Mouse (Mus musculus): ENCODE data around the gene Grip1. TPM values are rescaled to one million over a fixed set of nuclear protein-coding genes. Genes with fewer than 3 reads are reported as not detected.
A peak's percentile ranks its signal among the peaks of the same experiment; 100 is the strongest.

Gene Grip1
- polyA plus RNA-seq, 1 experiment, result 0.13 TPM

DNA sequence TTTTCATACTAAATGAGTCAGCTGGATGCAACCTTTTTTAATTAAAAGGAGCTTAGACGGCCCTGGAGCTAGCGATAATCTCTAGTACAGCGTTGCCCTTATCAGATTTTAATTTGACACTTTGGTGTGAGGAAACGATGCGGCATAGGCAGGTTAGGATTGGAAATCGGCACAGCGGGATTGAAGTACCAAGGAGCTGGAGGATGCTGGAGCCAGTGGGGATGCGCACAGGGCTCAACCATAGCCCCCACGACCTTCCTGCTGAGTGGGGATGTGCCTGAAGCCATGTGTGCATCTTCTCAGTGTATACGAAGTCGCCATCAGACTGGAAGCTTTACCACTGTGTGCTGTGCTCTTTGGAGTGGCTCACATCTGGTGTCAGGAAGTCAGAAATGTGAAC lies 526.4 kb downstream of the Grip1 start:
- 62% methylated on average over 11 of the region's 11 CpGs for WGBS
- TF ChIP-seq POLR2A (IDR thresholded peaks at IDR 0.05; ENCODE audit: low read depth, low read length) (no peak), CTCF (IDR thresholded peaks at IDR 0.05; ENCODE audit: extremely low read depth, insufficient read length, insufficient replicate concordance, low read depth, low read length) (no peak)
- H3K27me3 ChIP-seq (ENCODE audit: control insufficient read depth, insufficient read depth, low read length), result no peaks in the 10 kb centered on the region
- H3K27ac ChIP-seq (ENCODE audit: insufficient read depth, low read depth, low read length), result no peak overlapping the region
- no peaks in the 10 kb centered on the region for H3K4me1 ChIP-seq (ENCODE audit: control insufficient read depth, insufficient read depth, insufficient read length, low read length)
- H3K36me3 ChIP-seq (ENCODE audit: control insufficient read depth, insufficient read depth, low read length), result no peaks in the 10 kb centered on the region
- H3K4me3 ChIP-seq (ENCODE audit: low read depth, low read length), result no peak overlapping the region

DNA sequence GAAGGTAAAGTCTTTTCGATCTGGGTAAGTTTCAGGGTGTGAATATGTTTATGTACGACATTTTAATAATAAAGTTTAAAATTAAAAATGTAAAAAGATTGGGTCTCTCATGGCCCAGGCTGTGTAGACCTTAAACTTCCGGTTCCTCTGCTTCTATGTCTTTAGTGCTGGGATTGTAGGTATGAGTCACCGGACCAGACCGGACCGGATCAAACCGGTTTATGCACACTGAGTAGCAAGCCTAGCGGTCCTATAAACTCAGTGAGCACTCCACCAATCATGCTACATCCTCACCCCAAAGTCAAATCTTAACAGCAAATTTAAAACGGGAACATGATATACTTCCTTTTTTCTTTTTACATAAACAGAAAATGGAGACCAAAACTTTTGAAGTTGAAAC lies 530.7 kb downstream of the Grip1 start:
- Histone ChIP-seq H3K4me3 (ENCODE audit: low read depth, low read length) (no peak overlapping the region), H3K36me3 (ENCODE audit: control insufficient read depth, insufficient read depth, low read length) (no peaks in the 10 kb centered on the region), H3K27ac (ENCODE audit: insufficient read depth, low read depth, low read length) (no peak overlapping the region), H3K4me1 (ENCODE audit: control insufficient read depth, insufficient read depth, insufficient read length, low read length) (no peaks in the 10 kb centered on the region), H3K27me3 (ENCODE audit: control insufficient read depth, insufficient read depth, low read length) (no peaks in the 10 kb centered on the region)
- TF ChIP-seq CTCF (IDR thresholded peaks at IDR 0.05; ENCODE audit: extremely low read depth, insufficient read length, insufficient replicate concordance, low read depth, low read length) (no peak), POLR2A (IDR thresholded peaks at IDR 0.05; ENCODE audit: low read depth, low read length) (no peak)
- 82% methylated on average over 9 of the region's 9 CpGs for WGBS

DNA sequence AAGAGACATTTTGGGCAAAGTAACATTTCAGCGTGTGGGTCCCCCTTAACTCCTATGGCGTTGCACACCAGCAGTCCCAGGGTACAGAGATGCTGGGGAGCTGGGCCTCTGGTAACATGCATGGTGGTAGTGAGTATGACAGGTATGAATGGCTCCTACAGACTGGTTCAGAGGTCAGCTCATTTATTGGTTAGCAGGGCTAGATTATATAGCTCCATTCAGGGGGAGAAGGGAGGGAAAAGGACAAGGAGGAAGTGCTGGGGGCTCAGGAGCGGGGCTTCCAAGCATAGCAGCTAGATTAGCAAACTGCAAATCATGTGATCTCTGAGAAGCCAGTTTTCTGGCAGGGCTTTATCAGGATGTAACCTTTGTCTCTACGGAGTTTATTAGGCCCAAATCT lies 544.8 kb downstream of the Grip1 start:
- H3K27me3 ChIP-seq (ENCODE audit: control insufficient read depth, insufficient read depth, low read length), result no peaks in the 10 kb centered on the region
- no peaks in the 10 kb centered on the region for H3K36me3 ChIP-seq (ENCODE audit: control insufficient read depth, insufficient read depth, low read length)
- peaks cover 9% of the 10 kb centered on the region; the same call in 1 of the 2 replicates for H3K4me1 ChIP-seq (ENCODE audit: control insufficient read depth, insufficient read depth, insufficient read length, low read length)
- 41% methylated on average over 4 of the region's 4 CpGs for WGBS
- 0 out of 2 replicates have a peak overlapping the region, but pooled peaks have one; percentile 5 for H3K27ac ChIP-seq (ENCODE audit: insufficient read depth, low read depth, low read length)
- TF ChIP-seq POLR2A (IDR thresholded peaks at IDR 0.05; ENCODE audit: low read depth, low read length) (no peak), CTCF (IDR thresholded peaks at IDR 0.05; ENCODE audit: extremely low read depth, insufficient read length, insufficient replicate concordance, low read depth, low read length) (no peak)
- H3K4me3 ChIP-seq (ENCODE audit: low read depth, low read length), result no peak overlapping the region

DNA sequence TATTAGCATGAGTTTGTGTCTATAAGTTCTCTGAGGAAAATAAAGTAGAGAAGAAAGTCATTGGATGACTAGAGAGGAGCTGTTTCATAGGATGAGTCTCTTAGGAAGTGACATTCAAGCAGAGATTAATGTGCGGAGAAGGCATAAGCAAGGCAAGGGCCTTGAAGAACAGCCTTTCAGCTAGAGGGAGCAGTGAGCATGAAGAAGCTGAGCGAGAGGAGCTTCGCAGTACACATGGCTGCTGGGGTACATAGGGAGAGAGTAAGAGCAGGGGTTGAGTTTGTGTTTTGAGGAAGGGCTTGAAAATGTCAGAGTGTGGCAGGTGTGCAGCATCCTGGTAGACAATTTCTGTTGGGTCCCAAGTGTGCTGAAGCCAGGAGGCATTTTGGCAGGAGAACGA lies 548.5 kb downstream of the Grip1 start:
- TF ChIP-seq POLR2A (IDR thresholded peaks at IDR 0.05; ENCODE audit: low read depth, low read length) (no peak), CTCF (IDR thresholded peaks at IDR 0.05; ENCODE audit: extremely low read depth, insufficient read length, insufficient replicate concordance, low read depth, low read length) (no peak)
- Histone ChIP-seq H3K4me3 (ENCODE audit: low read depth, low read length) (no peak overlapping the region), H3K4me1 (ENCODE audit: control insufficient read depth, insufficient read depth, insufficient read length, low read length) (peaks cover 16% of the 10 kb centered on the region; the same call in 1 of the 2 replicates), H3K27ac (ENCODE audit: insufficient read depth, low read depth, low read length) (no peak overlapping the region), H3K36me3 (ENCODE audit: control insufficient read depth, insufficient read depth, low read length) (no peaks in the 10 kb centered on the region), H3K27me3 (ENCODE audit: control insufficient read depth, insufficient read depth, low read length) (no peaks in the 10 kb centered on the region)
- 87% methylated on average over 4 of the region's 4 CpGs for WGBS

DNA sequence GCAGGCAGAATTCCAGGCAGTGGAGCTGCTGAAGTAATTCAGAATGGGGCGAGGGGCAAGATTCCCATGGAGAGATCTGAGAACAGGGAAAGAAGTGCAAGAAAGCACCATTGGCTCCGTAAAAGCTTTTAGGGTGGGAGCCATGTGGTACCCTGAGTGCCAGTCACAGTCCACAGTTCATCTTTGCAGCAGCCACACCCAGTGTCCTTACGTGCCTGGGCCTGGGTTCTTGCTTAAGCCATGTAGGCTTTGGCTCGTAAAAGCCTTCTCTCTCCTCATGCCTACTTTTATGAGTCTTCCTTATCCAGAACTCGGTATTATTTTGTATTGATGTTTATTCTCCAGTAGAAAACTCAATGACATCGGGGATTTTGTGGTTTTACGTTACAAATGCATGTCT lies 550.5 kb downstream of the Grip1 start:
- Histone ChIP-seq H3K4me1 (ENCODE audit: control insufficient read depth, insufficient read depth, insufficient read length, low read length) (peaks cover 8% of the 10 kb centered on the region; the same call in 1 of the 2 replicates), H3K36me3 (ENCODE audit: control insufficient read depth, insufficient read depth, low read length) (no peaks in the 10 kb centered on the region), H3K4me3 (ENCODE audit: low read depth, low read length) (no peak overlapping the region), H3K27ac (ENCODE audit: insufficient read depth, low read depth, low read length) (no peak overlapping the region), H3K27me3 (ENCODE audit: control insufficient read depth, insufficient read depth, low read length) (no peaks in the 10 kb centered on the region)
- TF ChIP-seq CTCF (IDR thresholded peaks at IDR 0.05; ENCODE audit: extremely low read depth, insufficient read length, insufficient replicate concordance, low read depth, low read length) (no peak), POLR2A (IDR thresholded peaks at IDR 0.05; ENCODE audit: low read depth, low read length) (no peak)
- 47% methylated on average over 7 of the region's 7 CpGs for WGBS

DNA sequence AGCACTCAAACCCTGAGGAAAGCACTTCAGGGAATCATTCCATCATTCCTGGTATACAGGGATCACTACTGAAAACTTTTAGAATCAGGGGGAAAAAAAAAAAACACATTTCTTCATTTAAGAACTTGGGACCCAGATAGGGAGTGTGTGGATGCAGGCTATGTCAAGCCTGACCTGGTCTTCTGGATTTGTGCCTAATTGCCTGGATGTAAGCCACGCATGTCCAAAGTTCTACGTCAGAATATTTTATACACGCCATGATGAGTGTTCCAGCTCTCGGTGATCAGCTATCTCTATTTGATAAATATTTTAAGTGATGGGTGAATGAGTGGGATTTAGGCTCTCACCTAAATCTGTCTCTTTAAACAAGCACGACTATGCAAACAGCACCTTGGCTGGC lies 552.0 kb downstream of the Grip1 start:
- no peak for TF ChIP-seq CTCF (IDR thresholded peaks at IDR 0.05; ENCODE audit: extremely low read depth, insufficient read length, insufficient replicate concordance, low read depth, low read length)
- TF ChIP-seq POLR2A (IDR thresholded peaks at IDR 0.05; ENCODE audit: low read depth, low read length), result no peak
- Histone ChIP-seq H3K4me3 (ENCODE audit: low read depth, low read length) (no peak overlapping the region), H3K27me3 (ENCODE audit: control insufficient read depth, insufficient read depth, low read length) (no peaks in the 10 kb centered on the region), H3K27ac (ENCODE audit: insufficient read depth, low read depth, low read length) (no peak overlapping the region), H3K36me3 (ENCODE audit: control insufficient read depth, insufficient read depth, low read length) (no peaks in the 10 kb centered on the region), H3K4me1 (ENCODE audit: control insufficient read depth, insufficient read depth, insufficient read length, low read length) (peaks cover 8% of the 10 kb centered on the region; the same call in 1 of the 2 replicates)
- 40% methylated on average over 5 of the region's 5 CpGs for WGBS

DNA sequence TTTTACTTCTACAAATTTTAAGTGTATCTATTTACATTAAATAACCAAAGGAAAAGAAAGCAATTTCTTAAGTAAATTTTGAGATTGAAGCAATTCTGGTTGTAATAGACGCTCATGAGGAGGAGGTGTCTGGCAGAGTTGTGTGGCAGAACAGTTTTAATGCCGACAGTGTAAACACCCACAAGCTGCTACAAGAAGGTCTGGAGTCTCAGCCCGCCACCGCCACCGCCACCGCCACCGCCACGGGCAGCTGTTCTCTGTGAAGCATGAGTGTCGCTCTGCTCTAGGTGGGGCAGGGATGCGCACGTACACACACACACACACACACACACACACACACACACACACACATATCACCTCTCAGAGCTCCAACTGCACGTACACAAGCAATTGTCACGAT lies 558.7 kb downstream of the Grip1 start:
- WGBS, result 94% methylated on average over 13 of the region's 13 CpGs
- Histone ChIP-seq H3K27ac (ENCODE audit: insufficient read depth, low read depth, low read length) (no peak overlapping the region), H3K36me3 (ENCODE audit: control insufficient read depth, insufficient read depth, low read length) (no peaks in the 10 kb centered on the region), H3K4me1 (ENCODE audit: control insufficient read depth, insufficient read depth, insufficient read length, low read length) (peaks cover 14% of the 10 kb centered on the region; the same call in 1 of the 2 replicates), H3K27me3 (ENCODE audit: control insufficient read depth, insufficient read depth, low read length) (no peaks in the 10 kb centered on the region), H3K4me3 (ENCODE audit: low read depth, low read length) (no peak overlapping the region)
- TF ChIP-seq POLR2A (IDR thresholded peaks at IDR 0.05; ENCODE audit: low read depth, low read length) (no peak), CTCF (IDR thresholded peaks at IDR 0.05; ENCODE audit: extremely low read depth, insufficient read length, insufficient replicate concordance, low read depth, low read length) (no peak)
